Mouse (Mus musculus) thymus, adult 2 months (tissue): Measurements from ENCODE around the gene Fchsd2.

ENCODE experiments used
- CTCF ChIP-seq: fragments of 200-500 bp; IDR thresholded peaks from 2 replicates; pipeline ENCODE4 v1.5.1; 2012; ENCODE audit warnings: mild to moderate bottlenecking, control low read depth, low read length, moderate library complexity, borderline replicate concordance; ENCODE audit not compliant: control insufficient read depth, poor library complexity, insufficient read depth; ENCODE audit errors: extremely low read depth
- POLR2A ChIP-seq: fragments of 200-500 bp; IDR thresholded peaks from 2 replicates; pipeline ENCODE4 v1.6.1; 2012; ENCODE audit warnings: mild to moderate bottlenecking, low read length, control low read depth, moderate library complexity; ENCODE audit not compliant: control insufficient read depth, poor library complexity, insufficient read depth; ENCODE audit errors: extremely low read depth

- TF ChIP-seq POLR2A (no peak), CTCF (no peak)
Measured at GRCm38 (mm10) chr7:101171002-101171401, 78.3 kb downstream of the Fchsd2 start.
